Mouse (Mus musculus): ENCODE measurements around the gene Olfr807. TPM values are rescaled to one million over a fixed set of nuclear protein-coding genes. Genes with fewer than 3 reads are reported as not detected.

Gene Olfr807
- total and polyA plus RNA-seq, 3 experiments: not detected

DNA sequence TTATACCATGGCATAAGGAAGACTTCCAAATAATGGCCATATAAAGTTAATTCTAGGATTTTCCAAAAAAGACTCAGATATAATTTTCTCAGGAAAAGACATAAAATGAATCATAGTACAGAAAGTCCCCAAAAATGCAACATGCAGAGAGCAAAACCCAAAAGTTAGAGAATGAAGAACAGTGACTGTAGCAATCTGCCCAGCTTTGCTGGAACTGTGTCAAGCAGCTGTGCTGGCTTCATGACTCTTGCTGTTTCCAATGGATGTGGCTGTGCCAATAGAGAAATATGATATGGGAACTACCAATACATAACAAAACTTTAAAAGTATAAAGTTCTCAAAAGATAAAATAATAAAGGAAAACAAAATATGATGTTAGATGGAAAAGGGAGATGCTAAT lies 20.5 kb upstream of the Olfr807 start:
- no peaks in the 10 kb centered on the region for H3K9me3 ChIP-seq (replicated peaks; ENCODE audit: insufficient read depth, low read length)
- H3K4me3 ChIP-seq (ENCODE audit: control insufficient read depth in 1 of 2, insufficient read depth in 1 of 2, low read depth in 2 of 2, low read length in 2 of 2): no peak overlapping the region
- TF ChIP-seq BHLHE40 (IDR thresholded peaks at IDR 0.05; ENCODE audit: borderline replicate concordance, low read depth, low read length) (no peak), POLR2A (IDR thresholded peaks at IDR 0.05; ENCODE audit: control insufficient read depth in 1 of 2, insufficient read depth in 1 of 2, low read depth in 1 of 2, low read length in 2 of 2, poor library complexity in 1 of 2) (no peak), RCOR1 (IDR thresholded peaks at IDR 0.05; ENCODE audit: low read depth, low read length) (no peak), KAT2A (conservative IDR thresholded peaks at IDR 0.05; ENCODE audit: low read depth, low read length) (no peak), NELFE (IDR thresholded peaks at IDR 0.05; ENCODE audit: low read depth, low read length) (no peak), USF2 (IDR thresholded peaks at IDR 0.05; ENCODE audit: borderline replicate concordance in 1 of 2, insufficient read depth in 1 of 2, low read depth in 1 of 2, low read length in 2 of 2) (no peak), MAFK (IDR thresholded peaks at IDR 0.05; ENCODE audit: borderline replicate concordance, low read depth, low read length) (no peak), MYC (IDR thresholded peaks at IDR 0.05; ENCODE audit: low read depth, low read length) (no peak), HCFC1 (IDR thresholded peaks at IDR 0.05; ENCODE audit: low read depth, low read length) (no peak), TBP (IDR thresholded peaks at IDR 0.05; ENCODE audit: low read depth, low read length) (no peak), NRF1 (IDR thresholded peaks at IDR 0.05; ENCODE audit: insufficient read depth, low read depth, low read length, poor library complexity, severe bottlenecking) (no peak)
- no peak overlapping the region for H3K9ac ChIP-seq (ENCODE audit: control insufficient read depth, low read depth, low read length, poor library complexity, severe bottlenecking)
- no peak for DNase-seq (ENCODE audit: low read depth, low spot score)
- no peaks in the 10 kb centered on the region for H3K36me3 ChIP-seq (ENCODE audit: control insufficient read depth in 1 of 2, insufficient read depth in 2 of 2, low read length in 2 of 2)
- no peaks in the 10 kb centered on the region for H3K27me3 ChIP-seq (ENCODE audit: control insufficient read depth in 1 of 2, insufficient read depth in 2 of 2, low read length in 2 of 2)
- H3K27ac ChIP-seq (ENCODE audit: control insufficient read depth, low read depth, low read length): no peak overlapping the region
- no peaks in the 10 kb centered on the region for H3K4me1 ChIP-seq (ENCODE audit: control insufficient read depth in 1 of 2, insufficient read depth in 2 of 2, low read length in 2 of 2)
- no peaks in the 10 kb centered on the region for H3K79me2 ChIP-seq (ENCODE audit: control insufficient read depth, insufficient read depth, low read length, poor library complexity)

DNA sequence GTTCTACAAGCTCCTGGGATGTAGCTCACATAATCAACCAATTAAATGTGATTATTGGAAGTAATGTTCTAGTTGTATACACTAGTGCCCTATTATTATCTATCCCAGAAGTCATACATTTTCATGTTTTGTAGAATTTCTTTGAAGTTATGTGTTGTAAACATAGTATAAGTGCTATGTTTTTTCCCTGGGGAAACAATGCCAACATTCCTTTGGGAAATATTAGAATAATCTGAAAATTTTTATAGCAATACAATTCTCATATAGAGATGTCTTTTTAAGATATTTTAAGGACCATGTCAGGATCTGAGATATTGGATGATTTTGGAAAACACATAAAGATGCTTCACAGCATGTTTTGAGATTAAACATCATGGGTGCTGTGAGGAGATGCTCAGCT lies 16.7 kb upstream of the Olfr807 start, which contains the start of gene Olfr809:
Gene Olfr809 (plus strand): TSS at position 301 of the 400 bp plus-strand sequence.
- H3K4me1 ChIP-seq (ENCODE audit: control insufficient read depth in 1 of 2, insufficient read depth in 2 of 2, low read length in 2 of 2): no peaks in the 10 kb centered on the region
- TF ChIP-seq MYC (IDR thresholded peaks at IDR 0.05; ENCODE audit: low read depth, low read length): no peak
- TF ChIP-seq POLR2AphosphoS5 (IDR thresholded peaks at IDR 0.05; ENCODE audit: borderline replicate concordance, low read depth, low read length): no peak
- TF ChIP-seq USF2 (IDR thresholded peaks at IDR 0.05; ENCODE audit: borderline replicate concordance in 1 of 2, insufficient read depth in 1 of 2, low read depth in 1 of 2, low read length in 2 of 2): no peak
- TF ChIP-seq HCFC1 (IDR thresholded peaks at IDR 0.05; ENCODE audit: low read depth, low read length): no peak
- TF ChIP-seq MYB (IDR thresholded peaks at IDR 0.05; ENCODE audit: low read depth, low read length): no peak
- TF ChIP-seq MEF2A (IDR thresholded peaks at IDR 0.05; ENCODE audit: extremely low read depth, insufficient replicate concordance, low read depth, low read length, poor library complexity, severe bottlenecking): no peak
- no peak for TF ChIP-seq CTCF (IDR thresholded peaks at IDR 0.05 in 2 of 3, conservative IDR thresholded peaks at IDR 0.05 in 1 of 3; ENCODE audit: control insufficient read depth in 1 of 3, insufficient read depth in 1 of 3, low read depth in 2 of 3, low read length in 3 of 3, poor library complexity in 1 of 3, severe bottlenecking in 1 of 3)
- no peak for TF ChIP-seq MXI1 (IDR thresholded peaks at IDR 0.05; ENCODE audit: low read depth, low read length)
- no peak for TF ChIP-seq ZMIZ1 (IDR thresholded peaks at IDR 0.05; ENCODE audit: low read depth, low read length)
- H3K9me3 ChIP-seq (replicated peaks; ENCODE audit: insufficient read depth, low read length): no peaks in the 10 kb centered on the region
- H3K79me2 ChIP-seq (ENCODE audit: control insufficient read depth, insufficient read depth, low read length, poor library complexity): no peaks in the 10 kb centered on the region
- no peak for DNase-seq (ENCODE audit: low read depth, low spot score)
- H3K9ac ChIP-seq (ENCODE audit: control insufficient read depth, low read depth, low read length, poor library complexity, severe bottlenecking): no peak within 1 kb of the TSS
- no peaks in the 10 kb centered on the region for H3K36me3 ChIP-seq (ENCODE audit: control insufficient read depth in 1 of 2, insufficient read depth in 2 of 2, low read length in 2 of 2)
- no peak within 1 kb of the TSS for H3K27ac ChIP-seq (ENCODE audit: control insufficient read depth, low read depth, low read length)
- no peak within 1 kb of the TSS for H3K4me3 ChIP-seq (ENCODE audit: control insufficient read depth in 1 of 2, insufficient read depth in 1 of 2, low read depth in 2 of 2, low read length in 2 of 2)
- H3K27me3 ChIP-seq (ENCODE audit: control insufficient read depth in 1 of 2, insufficient read depth in 2 of 2, low read length in 2 of 2): no peaks in the 10 kb centered on the region
